Mouse (Mus musculus) stomach, embryonic 16.5 days (tissue): Measurements from ENCODE around the gene Wbp1l. TPM values are rescaled to one million over a fixed set of nuclear protein-coding genes. Genes with fewer than 3 reads are reported as not detected.

Experiments
- ATAC-seq: fragments of 200-750 bp; cut with Nextera tagmentation; 2 replicates; pipeline ENCODE4 v1.8.0; 2017; ENCODE audit warnings: moderate number of reproducible peaks, moderate TSS enrichment; ENCODE audit not compliant: insufficient read depth, low FRiP score
- H3K27ac ChIP-seq: fragments of 300-500 bp; sonication (generic); 2 replicates; pipeline ENCODE4 v1.5.1; 2014; ENCODE audit warnings: low read length
- H3K27me3 ChIP-seq: fragments of 300-500 bp; sonication (generic); 2 replicates; pipeline ENCODE4 v1.6.1; 2014; ENCODE audit warnings: low read length, control low read depth, mixed read lengths; ENCODE audit not compliant: control insufficient read depth, insufficient read depth
- H3K36me3 ChIP-seq: fragments of 300-500 bp; sonication (generic); 2 replicates; pipeline ENCODE4 v1.6.1; 2014; ENCODE audit warnings: low read length; ENCODE audit not compliant: control insufficient read depth, insufficient read depth
- H3K4me1 ChIP-seq: fragments of 300-500 bp; sonication (generic); 2 replicates; pipeline ENCODE4 v1.6.1; 2014; ENCODE audit warnings: low read length, control low read depth, mixed read lengths; ENCODE audit not compliant: control insufficient read depth, insufficient read depth
- H3K4me2 ChIP-seq: fragments of 300-500 bp; sonication (generic); 2 replicates; pipeline ENCODE4 v1.6.1; 2014; ENCODE audit warnings: low read depth, low read length, mixed read lengths
- H3K4me3 ChIP-seq: fragments of 300-500 bp; sonication (generic); replicated peaks from 2 replicates; pipeline ENCODE4 v1.5.1; 2014; ENCODE audit warnings: mild to moderate bottlenecking, low read length
- H3K9ac ChIP-seq: fragments of 300-500 bp; sonication (generic); 2 replicates; pipeline ENCODE4 v1.6.1; 2014; ENCODE audit warnings: low read length
- H3K9me3 ChIP-seq: fragments of 300-500 bp; sonication (generic); replicated peaks from 2 replicates; pipeline ENCODE4 v1.6.1; 2016; ENCODE audit warnings: low read length, control low read depth; ENCODE audit not compliant: control insufficient read depth
- WGBS: fragments of 180-500 bp; shearing (Covaris S2); extraction: QIAGEN DNeasy Blood & Tissue Kit; methylation state at CpG from one replicate; pipeline ENCODE4 v1.1.7; 2014; 5-methylcytosine and 5-hydroxymethylcytosine counted together
- polyA plus RNA-seq: library from polyadenylated mRNA; unstranded; fragments of >200 nt; fragmentation: Nextera tagmentation; extraction: Ambion mirVana; gene quantifications from 2 replicates; pipeline ENCODE4 v1.2.1, GENCODE M21; 2015

The Wbp1l gene
- polyA plus RNA-seq, 1 experiment from 2014 or later, result 37.1 TPM

DNA sequence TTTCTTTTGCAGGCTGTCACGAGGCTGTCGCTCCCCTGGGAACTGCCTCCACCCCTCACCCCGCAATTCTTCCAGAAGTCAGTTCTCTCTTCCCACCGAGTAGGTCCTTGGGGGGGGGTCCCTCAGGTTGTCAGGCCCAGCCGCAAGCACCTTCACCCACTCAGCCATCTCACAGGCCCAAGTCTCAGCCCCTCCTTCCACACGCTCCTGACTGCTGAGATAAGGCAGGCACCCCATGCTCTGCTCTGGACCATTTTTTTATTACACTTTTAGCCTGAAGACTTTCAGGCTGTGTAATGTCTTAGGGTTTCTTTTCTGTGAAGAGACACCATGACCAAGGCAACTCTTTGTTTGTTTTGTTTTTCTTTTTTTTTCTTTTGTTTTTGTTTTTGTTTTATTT is 38.7 kb downstream of the Wbp1l start:
- Histone ChIP-seq H3K27me3 (no peaks in the 10 kb centered on the region), H3K36me3 (no peaks in the 10 kb centered on the region; the same call in 1 of the 2 replicates), H3K4me3 (no peak overlapping the region), H3K4me2 (no peak overlapping the region), H3K9me3 (no peaks in the 10 kb centered on the region), H3K9ac (no peak overlapping the region), H3K27ac (no peak overlapping the region), H3K4me1 (peaks cover 32% of the 10 kb centered on the region)
- WGBS, result 71% methylated on average over 6 of the region's 6 CpGs
- no peak for ATAC-seq

DNA sequence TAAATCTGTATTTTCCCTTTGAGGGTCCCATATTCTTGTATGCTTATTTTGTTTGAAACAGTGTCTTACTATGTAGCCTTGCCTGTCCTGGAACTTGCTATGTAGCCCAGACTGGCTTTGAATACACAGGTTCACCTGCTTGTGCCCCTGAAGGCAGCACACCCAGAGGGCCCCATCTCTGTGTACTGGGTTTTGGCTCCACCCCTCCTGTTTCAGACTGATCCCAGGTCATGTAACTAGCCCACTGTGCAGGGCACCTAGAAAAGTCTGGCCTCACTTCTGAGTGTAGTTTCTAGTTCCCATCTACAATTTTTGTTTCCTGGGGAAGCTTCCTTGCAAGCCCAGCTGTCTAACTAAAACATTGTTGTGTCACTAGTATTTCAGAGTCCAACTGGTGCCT is 40.2 kb downstream of the Wbp1l start:
- H3K4me2 ChIP-seq, result no peak overlapping the region
- H3K4me3 ChIP-seq, result no peak overlapping the region
- H3K9me3 ChIP-seq, result no peaks in the 10 kb centered on the region
- no peak for ATAC-seq
- H3K27ac ChIP-seq, result no peak overlapping the region
- H3K9ac ChIP-seq, result no peak overlapping the region
- H3K27me3 ChIP-seq, result no peaks in the 10 kb centered on the region
- peaks cover 45% of the 10 kb centered on the region for H3K4me1 ChIP-seq
- H3K36me3 ChIP-seq, result no peaks in the 10 kb centered on the region; the same call in 1 of the 2 replicates

DNA sequence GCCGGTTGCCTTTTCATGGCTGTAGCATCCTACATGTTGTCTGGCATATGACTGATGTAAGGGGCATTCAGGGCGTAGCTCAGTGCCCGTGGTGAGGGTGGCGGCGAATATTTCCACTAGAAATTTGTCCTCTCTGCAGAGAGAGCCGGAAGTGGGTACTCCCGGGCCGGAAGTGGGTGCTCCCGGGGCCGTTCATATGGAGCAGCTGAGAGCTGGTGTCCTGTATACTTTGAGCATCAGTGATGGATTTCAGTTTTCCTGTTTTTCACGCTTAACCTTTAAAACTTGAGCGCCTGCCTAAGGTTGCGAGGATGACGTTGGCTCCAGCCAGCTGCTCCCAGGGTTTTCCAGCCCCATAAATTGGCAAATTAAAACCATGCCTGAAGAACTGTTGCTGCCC is 40.6 kb downstream of the Wbp1l start:
- Histone ChIP-seq H3K4me3 (no peak overlapping the region), H3K4me2 (no peak overlapping the region), H3K27ac (no peak overlapping the region), H3K36me3 (peaks cover 3% of the 10 kb centered on the region; the same call in 1 of the 2 replicates), H3K9ac (no peak overlapping the region), H3K9me3 (no peaks in the 10 kb centered on the region), H3K4me1 (peaks cover 49% of the 10 kb centered on the region), H3K27me3 (no peaks in the 10 kb centered on the region)
- WGBS, result 79% methylated on average over 14 of the region's 14 CpGs
- ATAC-seq, result no peak

DNA sequence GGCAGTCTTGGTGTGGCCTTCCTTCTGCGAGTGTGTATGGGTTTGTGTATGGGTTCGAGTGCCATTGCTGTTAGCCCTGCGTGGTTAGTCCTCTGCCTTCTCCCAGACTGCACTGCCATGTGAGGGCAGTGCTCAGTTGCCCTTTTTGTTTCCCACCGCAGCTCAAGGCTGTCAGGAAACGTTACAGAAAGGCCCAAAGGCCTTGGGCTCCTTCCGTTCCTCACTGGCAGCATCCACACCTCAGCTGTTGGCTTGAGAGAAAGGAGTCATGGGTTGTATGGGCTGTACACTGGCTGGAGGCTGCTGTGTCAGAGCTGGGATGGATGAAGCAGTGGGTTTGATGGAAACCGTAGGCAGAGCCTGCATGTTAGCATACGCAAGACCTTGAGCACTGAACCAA is 41.9 kb downstream of the Wbp1l start:
- no peaks in the 10 kb centered on the region for H3K27me3 ChIP-seq
- ATAC-seq, result no peak
- H3K36me3 ChIP-seq, result peaks cover 3% of the 10 kb centered on the region; the same call in 1 of the 2 replicates
- H3K4me2 ChIP-seq, result no peak overlapping the region
- H3K9ac ChIP-seq, result peak overlapping the region; percentile 23; the same call in 1 of the 2 replicates
- H3K4me3 ChIP-seq, result no peak overlapping the region
- H3K4me1 ChIP-seq, result peaks cover 62% of the 10 kb centered on the region
- 84% methylated on average over 8 of the region's 8 CpGs for WGBS
- peak overlapping the region; percentile 96 for H3K27ac ChIP-seq
- no peaks in the 10 kb centered on the region for H3K9me3 ChIP-seq

DNA sequence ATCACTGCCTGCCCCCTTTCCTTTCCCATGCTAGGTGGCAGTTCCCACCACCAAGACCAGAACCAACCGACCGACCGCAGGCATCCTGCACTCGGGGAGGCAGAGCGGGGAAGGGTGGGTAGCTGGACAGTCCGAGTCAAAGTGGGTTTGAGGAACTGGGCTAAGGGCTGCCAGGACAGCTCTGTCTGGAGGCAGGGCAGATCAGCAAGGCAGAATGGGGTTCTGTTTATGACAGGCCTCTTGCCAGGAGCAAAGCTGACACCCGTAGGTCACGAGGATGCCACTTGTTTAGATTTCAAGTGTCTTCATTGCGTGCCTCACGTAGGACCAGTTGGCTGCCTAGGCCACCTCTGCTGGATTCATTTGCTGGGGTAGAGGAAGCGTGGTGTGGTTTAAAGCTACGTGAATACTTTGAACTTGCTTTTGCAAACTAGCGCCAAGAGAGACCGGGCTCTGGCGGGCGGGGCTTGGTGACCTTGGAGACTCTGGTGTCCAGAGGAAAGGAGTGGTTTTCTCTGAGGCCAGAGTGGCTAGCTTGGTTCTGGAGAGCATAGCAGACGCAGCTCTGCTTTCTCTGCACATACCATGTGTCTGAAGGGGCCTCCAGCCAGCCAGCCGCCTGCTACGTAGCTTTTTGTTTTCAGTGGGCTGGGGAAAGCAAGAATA is 42.7 kb downstream of the Wbp1l start:
- Histone ChIP-seq H3K4me3 (peak overlapping the region; percentile 6; the same call in 1 of the 2 replicates), H3K4me1 (peaks cover 63% of the 10 kb centered on the region), H3K27me3 (no peaks in the 10 kb centered on the region), H3K36me3 (peaks cover 6% of the 10 kb centered on the region), H3K4me2 (peak overlapping the region; percentile 45), H3K27ac (peak overlapping the region; percentile 96), H3K9ac (peak overlapping the region; percentile 37), H3K9me3 (no peaks in the 10 kb centered on the region)
- peak; percentile 73 for ATAC-seq
- WGBS, result 32% methylated on average over 19 of the region's 19 CpGs

DNA sequence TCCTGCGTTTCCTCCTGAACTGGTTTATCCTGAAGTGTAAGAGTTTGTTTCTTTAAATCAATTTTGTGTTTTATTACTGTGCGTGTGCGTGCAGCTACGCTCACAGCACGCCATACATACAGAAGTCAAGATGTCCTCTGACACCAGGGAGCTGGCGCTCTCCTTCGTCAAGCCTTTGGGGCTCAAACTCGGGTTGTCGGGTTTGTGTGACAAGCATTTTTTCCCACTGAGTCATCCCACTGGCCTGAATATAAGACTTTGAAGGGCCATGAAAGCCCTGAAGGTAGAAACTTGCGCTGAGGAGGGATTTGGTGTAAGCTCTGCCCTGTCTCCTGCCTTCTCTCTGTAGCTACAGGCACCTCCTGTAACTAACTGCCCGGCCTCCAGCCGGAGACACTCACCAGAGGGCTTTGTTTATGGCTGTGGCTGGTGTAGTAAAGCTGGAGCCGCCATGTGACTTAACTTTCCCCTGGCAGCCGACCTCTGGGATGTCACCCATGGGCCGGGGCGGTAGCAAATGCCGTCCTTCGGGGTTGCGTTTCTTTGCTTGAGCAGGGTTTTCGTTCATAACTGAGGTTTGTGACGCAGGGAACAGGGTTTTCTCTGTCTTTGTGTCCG is 43.4 kb downstream of the Wbp1l start:
- no peaks in the 10 kb centered on the region for H3K27me3 ChIP-seq
- H3K4me3 ChIP-seq, result peak overlapping the region; percentile 6; the same call in 1 of the 2 replicates
- peaks cover 67% of the 10 kb centered on the region for H3K4me1 ChIP-seq
- peak overlapping the region; percentile 37 for H3K9ac ChIP-seq
- no peaks in the 10 kb centered on the region for H3K9me3 ChIP-seq
- peak overlapping the region; percentile 45 for H3K4me2 ChIP-seq
- peak; percentile 26; the same call in 1 of the 2 replicates for ATAC-seq
- peak overlapping the region; percentile 96 for H3K27ac ChIP-seq
- peaks cover 6% of the 10 kb centered on the region for H3K36me3 ChIP-seq
- 38% methylated on average over 22 of the region's 22 CpGs for WGBS

DNA sequence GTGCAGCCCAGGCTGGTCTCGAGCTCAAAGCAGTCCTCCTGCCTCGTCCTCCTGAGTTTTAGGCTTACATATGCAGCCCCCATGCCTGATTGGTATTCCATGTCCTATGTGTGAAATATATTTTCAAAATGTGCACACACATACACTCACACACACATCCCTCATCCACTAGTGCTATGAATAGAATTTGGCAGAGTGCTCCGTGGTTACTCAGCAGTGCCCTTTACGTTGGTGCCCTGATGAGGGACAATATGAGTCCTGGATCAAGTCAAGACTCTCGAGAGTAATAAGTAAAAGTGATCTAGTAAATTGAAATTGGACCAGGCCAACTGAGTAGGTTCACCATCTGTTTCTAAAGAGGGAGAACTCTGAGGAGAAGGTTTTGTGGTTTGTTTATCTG is 44.4 kb downstream of the Wbp1l start:
- Histone ChIP-seq H3K36me3 (peaks cover 10% of the 10 kb centered on the region), H3K4me1 (peaks cover 67% of the 10 kb centered on the region), H3K9ac (peak overlapping the region; percentile 17; the same call in 1 of the 2 replicates), H3K9me3 (no peaks in the 10 kb centered on the region), H3K4me3 (no peak overlapping the region), H3K27me3 (no peaks in the 10 kb centered on the region), H3K27ac (no peak overlapping the region), H3K4me2 (no peak overlapping the region)
- WGBS, result 69% methylated on average over 5 of the region's 5 CpGs
- no peak for ATAC-seq

DNA sequence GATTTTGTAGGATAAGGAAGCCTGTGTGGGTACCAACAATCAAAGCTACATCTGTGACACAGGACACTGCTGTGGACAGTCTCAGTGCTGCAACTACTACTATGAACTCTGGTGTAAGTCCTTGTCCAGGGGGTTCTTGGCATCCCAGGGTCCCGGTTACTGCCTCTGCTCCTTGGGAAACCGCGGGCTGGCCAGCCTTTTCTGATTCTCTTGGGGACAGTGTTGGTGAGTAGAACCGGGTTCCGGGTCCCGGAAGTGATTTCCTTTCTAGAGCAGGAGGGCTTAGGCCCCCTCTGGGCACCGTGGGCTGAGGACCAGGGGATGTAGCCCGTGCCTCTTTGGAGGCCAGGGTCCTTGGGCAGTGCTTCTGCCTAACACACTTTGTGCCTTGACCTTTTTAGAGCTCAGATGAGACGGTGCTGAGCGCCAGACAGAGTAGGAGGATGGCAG is 45.5 kb downstream of the Wbp1l start:
- Histone ChIP-seq H3K4me2 (no peak overlapping the region), H3K4me3 (no peak overlapping the region), H3K9me3 (no peaks in the 10 kb centered on the region), H3K36me3 (peaks cover 10% of the 10 kb centered on the region), H3K4me1 (peaks cover 67% of the 10 kb centered on the region), H3K27ac (peak overlapping the region; percentile 75), H3K27me3 (no peaks in the 10 kb centered on the region), H3K9ac (no peak overlapping the region; the same call in 1 of the 2 replicates)
- no peak for ATAC-seq
- 72% methylated on average over 10 of the region's 10 CpGs for WGBS
